Mouse (Mus musculus) intestine, embryonic 16.5 days (tissue): Measurements from ENCODE around the gene Pdap1. TPM values are rescaled to one million over a fixed set of nuclear protein-coding genes. Genes with fewer than 3 reads are reported as not detected.

ENCODE experiments used
- ATAC-seq: fragments of 200-750 bp; cut with Nextera tagmentation; 2 replicates; pipeline ENCODE4 v1.8.0; 2017; ENCODE audit warnings: moderate TSS enrichment, moderate library complexity
- H3K27ac ChIP-seq: fragments of 300-500 bp; sonication (generic); 2 replicates; pipeline ENCODE4 v1.5.1; 2014; ENCODE audit warnings: mild to moderate bottlenecking, low read length
- H3K27me3 ChIP-seq: fragments of 300-500 bp; sonication (generic); replicated peaks from 2 replicates; pipeline ENCODE4 v1.6.1; 2014; ENCODE audit warnings: low read length, control low read depth, mixed read lengths; ENCODE audit not compliant: control insufficient read depth, insufficient read depth
- H3K36me3 ChIP-seq: fragments of 300-500 bp; sonication (generic); 2 replicates; pipeline ENCODE4 v1.6.1; 2014; ENCODE audit warnings: low read length, control low read depth; ENCODE audit not compliant: control insufficient read depth, insufficient read depth
- H3K4me1 ChIP-seq: fragments of 300-500 bp; sonication (generic); 2 replicates; pipeline ENCODE4 v1.6.1; 2014; ENCODE audit warnings: low read length, control low read depth, mixed read lengths; ENCODE audit not compliant: control insufficient read depth, insufficient read depth
- H3K4me2 ChIP-seq: fragments of 300-500 bp; sonication (generic); 2 replicates; pipeline ENCODE4 v1.6.1; 2014; ENCODE audit warnings: low read depth, low read length, control low read depth
- H3K4me3 ChIP-seq: fragments of 300-500 bp; sonication (generic); 2 replicates; pipeline ENCODE4 v1.5.1; 2014; ENCODE audit warnings: mild to moderate bottlenecking, low read length
- H3K9ac ChIP-seq: fragments of 300-500 bp; sonication (generic); 2 replicates; pipeline ENCODE4 v1.6.1; 2014; ENCODE audit warnings: low read depth, low read length
- H3K9me3 ChIP-seq: fragments of 300-500 bp; sonication (generic); 2 replicates; pipeline ENCODE4 v1.6.1; 2016; ENCODE audit warnings: low read length, control low read depth; ENCODE audit not compliant: control insufficient read depth
- WGBS: fragments of 180-500 bp; shearing (Covaris S2); extraction: QIAGEN DNeasy Blood & Tissue Kit; methylation state at CpG from one replicate; pipeline ENCODE4 v1.1.7; 2014; 5-methylcytosine and 5-hydroxymethylcytosine counted together
- polyA plus RNA-seq: library from polyadenylated mRNA; unstranded; fragments of >200 nt; fragmentation: Nextera tagmentation; extraction: Ambion mirVana; gene quantifications from 2 replicates; pipeline ENCODE4 v1.2.1, GENCODE M21; 2015

Pdap1 gene
- polyA plus RNA-seq, 1 experiment from 2014 or later, result 66.6 TPM

DNA sequence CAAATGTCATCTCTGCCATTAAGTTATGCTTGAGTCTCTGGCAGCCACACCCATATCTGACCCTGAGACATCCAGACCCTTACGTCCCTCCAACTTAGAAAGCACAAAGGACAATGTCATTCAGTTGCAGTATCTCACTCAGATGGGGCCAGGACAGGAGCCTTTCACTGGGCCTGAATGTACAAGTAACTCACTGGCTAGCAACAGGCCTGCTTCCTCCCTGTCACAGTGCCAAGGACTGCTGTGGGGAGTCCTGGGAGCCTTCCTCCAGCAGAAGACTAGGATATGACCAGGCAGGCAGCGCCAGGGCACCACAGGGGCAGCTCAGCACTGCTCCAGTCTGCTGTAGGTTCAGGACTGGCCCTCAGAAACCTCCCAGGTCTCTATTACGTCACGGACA, 10.9 kb downstream of the Pdap1 start:
- Histone ChIP-seq H3K4me2 (no peak overlapping the region), H3K36me3 (peaks cover 39% of the 10 kb centered on the region), H3K9me3 (no peaks in the 10 kb centered on the region), H3K4me1 (no peaks in the 10 kb centered on the region), H3K4me3 (no peak overlapping the region), H3K27ac (no peak overlapping the region), H3K9ac (no peak overlapping the region), H3K27me3 (no peaks in the 10 kb centered on the region)
- 89% methylated on average over 4 of the region's 4 CpGs for WGBS
- no peak for ATAC-seq

DNA sequence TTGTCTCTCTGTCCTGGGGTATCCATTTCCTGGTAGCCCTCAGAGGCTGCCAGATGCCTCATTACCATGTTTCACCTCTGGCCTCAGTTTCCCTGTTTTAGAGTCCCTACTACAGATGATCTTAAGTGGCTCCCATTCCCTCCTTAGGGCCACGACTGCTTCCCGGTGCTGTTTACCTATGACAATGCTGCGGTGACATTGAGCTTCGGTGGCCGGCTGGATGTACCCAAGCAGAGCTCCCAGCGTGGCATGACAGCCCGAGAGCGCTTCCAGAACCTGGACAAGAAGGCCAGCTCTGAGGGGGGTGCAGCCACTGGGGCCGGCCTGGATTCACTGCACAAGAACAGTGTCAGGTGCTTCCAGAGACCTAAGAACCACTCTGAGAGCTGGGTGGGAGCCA, 13.5 kb downstream of the Pdap1 start:
- Histone ChIP-seq H3K4me1 (no peaks in the 10 kb centered on the region), H3K27ac (no peak overlapping the region), H3K9me3 (no peaks in the 10 kb centered on the region), H3K27me3 (no peaks in the 10 kb centered on the region), H3K4me2 (no peak overlapping the region), H3K4me3 (no peak overlapping the region), H3K36me3 (peaks cover 34% of the 10 kb centered on the region), H3K9ac (no peak overlapping the region)
- no peak for ATAC-seq
- 90% methylated on average over 9 of the region's 9 CpGs for WGBS

DNA sequence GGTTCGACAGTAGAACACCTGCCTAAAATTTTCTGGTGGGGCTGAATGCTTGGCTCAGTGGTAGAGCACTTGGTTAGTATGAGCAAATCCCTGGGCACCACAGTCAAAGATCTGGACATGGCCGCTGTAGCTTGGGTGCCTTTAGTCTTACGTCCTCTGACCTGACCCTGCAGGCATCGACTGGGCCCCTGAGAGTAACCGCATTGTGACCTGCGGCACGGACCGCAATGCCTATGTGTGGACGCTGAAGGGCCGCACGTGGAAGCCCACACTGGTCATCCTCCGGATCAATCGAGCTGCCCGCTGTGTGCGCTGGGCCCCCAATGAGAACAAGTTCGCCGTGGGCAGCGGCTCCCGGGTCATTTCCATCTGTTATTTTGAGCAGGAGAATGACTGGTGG, 16.6 kb downstream of the Pdap1 start:
- WGBS, result 92% methylated on average over 19 of the region's 19 CpGs
- Histone ChIP-seq H3K36me3 (peaks cover 26% of the 10 kb centered on the region), H3K27me3 (no peaks in the 10 kb centered on the region)

DNA sequence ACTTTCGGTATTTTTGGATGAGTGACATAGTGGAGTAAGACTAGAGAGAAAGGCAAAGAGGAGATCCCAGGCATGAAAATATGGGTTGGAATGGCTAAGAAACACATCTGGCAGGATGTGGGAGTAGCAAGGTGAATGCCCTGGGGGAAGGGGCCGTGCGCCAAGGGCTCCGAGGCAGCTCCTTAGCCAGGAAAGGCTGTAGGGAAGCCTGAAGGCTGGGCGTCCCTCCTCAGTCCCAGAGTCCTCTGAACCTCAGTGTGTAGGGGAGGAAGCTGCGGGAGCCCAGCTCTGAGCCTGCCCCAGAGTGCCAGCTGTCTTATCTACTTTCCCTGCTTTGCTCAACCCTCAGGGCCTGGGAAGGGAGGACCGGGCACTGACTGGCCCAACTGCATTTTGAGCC, 19.1 kb downstream of the Pdap1 start:
- ATAC-seq, result no peak
- WGBS, result 65% methylated on average over 7 of the region's 7 CpGs
- H3K27me3 ChIP-seq, result no peaks in the 10 kb centered on the region

More for the DNA sequence above, 16.6 kb downstream of the Pdap1 start:
- H3K9ac ChIP-seq, result no peak overlapping the region
- H3K4me1 ChIP-seq, result no peaks in the 10 kb centered on the region
- no peak overlapping the region for H3K4me2 ChIP-seq
- no peak overlapping the region for H3K27ac ChIP-seq
- H3K9me3 ChIP-seq, result no peaks in the 10 kb centered on the region
- ATAC-seq, result no peak
- no peak overlapping the region for H3K4me3 ChIP-seq

DNA sequence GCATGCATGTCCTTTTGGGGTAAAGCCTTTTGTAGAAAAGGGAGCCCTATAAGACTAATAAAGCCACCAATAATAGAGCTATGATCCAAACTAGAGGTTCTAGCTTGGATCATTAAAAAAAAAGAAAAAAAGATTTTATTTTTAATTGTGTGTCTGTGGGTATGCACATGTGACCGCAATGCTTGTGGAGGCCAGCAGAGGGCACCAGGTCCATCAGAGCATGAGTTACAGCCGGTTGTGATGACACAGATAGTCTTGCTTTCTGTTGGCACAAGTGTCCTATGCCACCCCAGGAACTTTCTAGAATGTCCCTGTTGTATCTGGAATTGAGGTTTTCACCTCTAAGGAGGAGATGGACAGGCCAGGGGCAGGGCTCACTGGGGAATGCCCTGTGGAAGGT, 20.7 kb downstream of the Pdap1 start:
- H3K9ac ChIP-seq, result no peak overlapping the region
- H3K9me3 ChIP-seq, result no peaks in the 10 kb centered on the region
- peaks cover 22% of the 10 kb centered on the region for H3K4me1 ChIP-seq
- H3K4me2 ChIP-seq, result no peak overlapping the region
- no peak for ATAC-seq
- no peak overlapping the region for H3K4me3 ChIP-seq
- no peak overlapping the region for H3K27ac ChIP-seq
- H3K27me3 ChIP-seq, result no peaks in the 10 kb centered on the region
- WGBS, result 88% methylated on average over 2 of the region's 2 CpGs
- peaks cover 12% of the 10 kb centered on the region; the same call in 1 of the 2 replicates for H3K36me3 ChIP-seq

More for the DNA sequence above, 19.1 kb downstream of the Pdap1 start:
- H3K4me2 ChIP-seq, result no peak overlapping the region
- no peaks in the 10 kb centered on the region for H3K9me3 ChIP-seq
- no peak overlapping the region for H3K4me3 ChIP-seq
- peaks cover 15% of the 10 kb centered on the region; the same call in 1 of the 2 replicates for H3K36me3 ChIP-seq
- H3K27ac ChIP-seq, result no peak overlapping the region
- no peak overlapping the region for H3K9ac ChIP-seq
- H3K4me1 ChIP-seq, result peaks cover 18% of the 10 kb centered on the region

DNA sequence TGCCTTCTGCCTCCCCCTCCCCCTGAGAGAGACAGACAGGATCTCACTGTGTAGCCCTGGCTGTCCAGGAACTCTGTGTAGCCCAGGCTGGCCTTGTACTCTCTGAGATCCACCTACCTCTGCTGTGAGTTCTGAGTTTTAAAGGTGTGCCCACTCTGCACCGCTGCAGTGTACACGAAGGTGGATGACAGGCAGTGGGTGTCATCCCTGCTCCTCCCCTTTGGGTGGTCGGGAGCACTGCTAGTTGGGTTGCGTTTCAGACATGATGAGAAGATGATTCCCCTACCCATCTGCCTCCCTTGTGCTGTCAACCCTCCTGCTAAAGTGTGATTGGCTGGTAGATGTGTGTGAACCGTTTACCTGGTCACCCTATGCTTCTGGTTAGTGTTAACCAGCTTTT, 21.6 kb downstream of the Pdap1 start:
- no peaks in the 10 kb centered on the region for H3K27me3 ChIP-seq
- H3K9ac ChIP-seq, result no peak overlapping the region
- 0 out of 2 replicates have a peak, but pooled peaks cover 7% of the 10 kb centered on the region for H3K36me3 ChIP-seq
- 88% methylated on average over 5 of the region's 5 CpGs for WGBS
- no peak overlapping the region for H3K27ac ChIP-seq
- no peak overlapping the region for H3K4me2 ChIP-seq
- peaks cover 22% of the 10 kb centered on the region for H3K4me1 ChIP-seq
- H3K9me3 ChIP-seq, result no peaks in the 10 kb centered on the region
- no peak for ATAC-seq
- H3K4me3 ChIP-seq, result no peak overlapping the region

DNA sequence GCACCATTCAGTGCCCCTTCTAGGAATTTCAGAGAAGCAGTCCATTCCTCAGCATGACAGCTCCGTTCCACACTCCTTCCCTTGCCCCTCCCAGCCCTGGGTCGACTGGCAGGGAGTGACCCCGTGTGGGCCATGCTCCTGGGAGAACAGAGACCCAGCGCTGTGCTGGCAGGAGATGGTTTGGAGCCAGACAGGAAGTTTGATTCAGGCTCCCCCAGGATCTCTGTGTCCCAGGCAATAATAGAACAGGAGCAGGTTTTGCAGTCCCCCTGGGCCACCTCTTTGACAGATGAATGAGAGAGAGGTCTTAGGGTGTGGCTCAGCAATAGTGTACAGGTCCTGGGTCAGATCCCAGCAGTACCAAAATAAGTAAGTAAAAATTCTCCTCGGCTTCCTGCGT, 22.0 kb downstream of the Pdap1 start:
- H3K27ac ChIP-seq, result no peak overlapping the region
- H3K36me3 ChIP-seq, result 0 out of 2 replicates have a peak, but pooled peaks cover 7% of the 10 kb centered on the region
- WGBS, result 59% methylated on average over 6 of the region's 6 CpGs
- peaks cover 22% of the 10 kb centered on the region for H3K4me1 ChIP-seq
- peak overlapping the region; percentile 33; the same call in 1 of the 2 replicates for H3K9ac ChIP-seq
- no peaks in the 10 kb centered on the region for H3K27me3 ChIP-seq
- no peak for ATAC-seq
- H3K4me3 ChIP-seq, result no peak overlapping the region
- H3K9me3 ChIP-seq, result no peaks in the 10 kb centered on the region
- no peak overlapping the region for H3K4me2 ChIP-seq

DNA sequence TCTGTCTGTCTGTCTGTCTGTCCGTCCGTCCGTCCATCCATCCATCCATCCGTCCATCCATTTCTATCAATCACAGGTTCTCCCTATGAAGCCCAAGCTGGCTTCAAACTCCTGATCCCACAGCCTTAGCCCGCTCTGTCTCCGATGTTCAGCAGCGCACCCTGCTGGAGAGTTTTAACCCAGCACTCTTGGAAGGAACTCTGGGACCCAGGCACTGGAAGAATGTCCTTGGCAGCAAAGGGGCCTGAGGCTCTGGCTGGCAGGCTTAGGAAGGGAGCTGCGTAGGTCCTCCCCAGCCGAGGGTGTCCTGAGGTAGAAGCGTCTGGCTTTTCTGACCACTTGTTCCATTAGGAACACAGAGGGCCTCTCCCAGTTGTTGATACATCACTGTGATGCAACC, 23.1 kb downstream of the Pdap1 start:
- Histone ChIP-seq H3K9me3 (no peaks in the 10 kb centered on the region), H3K9ac (peak overlapping the region; percentile 84), H3K4me3 (peak overlapping the region; percentile 91), H3K4me1 (peaks cover 22% of the 10 kb centered on the region), H3K27me3 (no peaks in the 10 kb centered on the region), H3K36me3 (0 out of 2 replicates have a peak, but pooled peaks cover 3% of the 10 kb centered on the region), H3K4me2 (peak overlapping the region; percentile 84), H3K27ac (peak overlapping the region; percentile 91)
- 48% methylated on average over 10 of the region's 10 CpGs for WGBS
- peak; percentile 10 for ATAC-seq

DNA sequence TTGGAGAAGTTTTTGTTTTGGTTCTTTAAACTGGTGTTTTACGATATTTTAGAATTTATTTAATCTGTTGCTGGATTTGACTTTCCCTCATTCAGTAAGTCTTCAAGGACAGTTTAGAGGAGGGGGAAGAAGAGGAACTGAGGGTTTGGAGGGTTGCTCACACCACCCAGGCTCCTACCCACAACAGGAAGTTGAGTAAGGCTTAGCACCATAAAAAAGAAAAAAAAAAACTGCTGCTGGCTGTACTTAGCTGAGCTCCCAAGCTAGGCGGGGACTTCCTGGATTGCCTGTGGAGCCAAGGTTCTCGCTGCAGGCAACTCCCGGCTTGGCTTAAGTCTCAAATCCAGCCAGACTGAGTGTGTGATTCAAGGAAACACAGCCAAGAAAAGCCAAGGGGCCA, 23.7 kb downstream of the Pdap1 start:
- Histone ChIP-seq H3K36me3 (0 out of 2 replicates have a peak, but pooled peaks cover 2% of the 10 kb centered on the region), H3K4me2 (peak overlapping the region; percentile 84), H3K4me1 (peaks cover 22% of the 10 kb centered on the region), H3K9ac (peak overlapping the region; percentile 84), H3K4me3 (peak overlapping the region; percentile 91), H3K9me3 (no peaks in the 10 kb centered on the region), H3K27me3 (no peaks in the 10 kb centered on the region), H3K27ac (peak overlapping the region; percentile 91)
- 18% methylated on average over 4 of the region's 4 CpGs for WGBS
- ATAC-seq, result peak; percentile 73

DNA sequence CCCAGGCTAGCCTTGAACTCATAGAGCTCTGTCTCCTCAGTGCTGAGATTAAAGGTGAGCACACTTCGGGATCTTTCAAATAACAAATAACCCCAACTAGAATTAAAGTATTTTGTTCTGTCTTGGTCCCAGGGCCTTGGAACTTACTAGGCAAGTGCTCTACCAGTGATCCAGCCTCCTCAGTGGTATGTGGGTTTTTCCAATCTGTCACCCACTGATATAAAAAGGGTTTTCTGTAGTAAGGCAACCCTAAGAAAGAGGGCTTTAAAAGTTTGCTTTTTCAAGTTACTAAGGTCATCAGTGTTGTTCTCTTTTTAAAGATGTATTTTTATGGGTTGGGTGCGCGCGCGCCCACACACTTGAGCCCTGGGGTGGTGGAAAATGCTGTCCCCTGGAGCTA, 24.3 kb downstream of the Pdap1 start:
- Histone ChIP-seq H3K27ac (peak overlapping the region; percentile 91), H3K9me3 (no peaks in the 10 kb centered on the region), H3K4me3 (peak overlapping the region; percentile 91), H3K27me3 (no peaks in the 10 kb centered on the region), H3K4me1 (peaks cover 22% of the 10 kb centered on the region), H3K9ac (peak overlapping the region; percentile 84), H3K36me3 (0 out of 2 replicates have a peak, but pooled peaks cover 3% of the 10 kb centered on the region), H3K4me2 (peak overlapping the region; percentile 84)
- WGBS, result 84% methylated on average over 5 of the region's 5 CpGs
- no peak for ATAC-seq
